Mouse (Mus musculus) MEL (cell line): ENCODE data around the gene Ptar1. TPM values are rescaled to one million over a fixed set of nuclear protein-coding genes. Genes with fewer than 3 reads are reported as not detected.
"Not testable (repeated sequence)": the region's sequence is repeated elsewhere in the genome, so short reads cannot be mapped to it uniquely, and the experiment has no call there.

Experiments used
- DNase-seq: peaks from one replicate; pipeline ENCODE4 v3.0.0; 2011; ENCODE audit warnings: low read depth, low spot score
- H3K27ac ChIP-seq: 2 replicates; pipeline ENCODE4 v1.5.1; 2012; ENCODE audit warnings: low read depth, mild to moderate bottlenecking, control low read depth, low read length, moderate library complexity; ENCODE audit not compliant: control insufficient read depth
- H3K27me3 ChIP-seq, 2 experiments: fragments of 150-350 bp in 1 of 2; sonication (generic) in 1 of 2; 2 replicates each; pipeline ENCODE4 v1.6.1; 2012; ENCODE audit warnings: low read length in 2 of 2, mild to moderate bottlenecking in 2 of 2, improper control_type of control experiment in 1 of 2, moderate library complexity in 1 of 2; ENCODE audit not compliant: insufficient read depth in 2 of 2, control insufficient read depth in 1 of 2
- H3K36me3 ChIP-seq, 2 experiments: 2 replicates each; pipeline ENCODE4 v1.6.1; 2012 to 2014; ENCODE audit warnings: low read length in 2 of 2, improper control_type of control experiment in 1 of 2, inconsistent platforms in 1 of 2, mild to moderate bottlenecking in 1 of 2; ENCODE audit not compliant: insufficient read depth in 2 of 2, control insufficient read depth in 1 of 2
- H3K4me1 ChIP-seq, 2 experiments: fragments of 150-350 bp in 1 of 2; sonication (generic) in 1 of 2; 2 replicates each; pipeline ENCODE4 v1.6.1; 2012; ENCODE audit warnings: low read length in 2 of 2, improper control_type of control experiment in 1 of 2, mild to moderate bottlenecking in 1 of 2; ENCODE audit not compliant: insufficient read depth in 2 of 2, control insufficient read depth in 1 of 2
- H3K4me3 ChIP-seq, 2 experiments: fragments of 150-350 bp in 1 of 2; sonication (generic) in 1 of 2; 2 replicates each; pipeline ENCODE4 v1.5.1; 2012; ENCODE audit warnings: low read depth in 2 of 2, low read length in 2 of 2, mild to moderate bottlenecking in 2 of 2, moderate library complexity in 2 of 2, control low read depth in 1 of 2, improper control_type of control experiment in 1 of 2; ENCODE audit not compliant: control insufficient read depth in 1 of 2, insufficient read depth in 1 of 2
- H3K79me2 ChIP-seq: 2 replicates; pipeline ENCODE4 v1.6.1; 2012; ENCODE audit warnings: mild to moderate bottlenecking, low read length, moderate library complexity; ENCODE audit not compliant: control insufficient read depth, poor library complexity, insufficient read depth
- H3K9ac ChIP-seq: 2 replicates; pipeline ENCODE4 v1.6.1; 2012; ENCODE audit warnings: low read depth, mild to moderate bottlenecking, control low read depth, low read length, moderate library complexity; ENCODE audit not compliant: control insufficient read depth, poor library complexity, severe bottlenecking
- H3K9me3 ChIP-seq: fragments of 150-350 bp; sonication (generic); replicated peaks from 2 replicates; pipeline ENCODE4 v1.6.1; 2012; ENCODE audit warnings: mild to moderate bottlenecking, low read length, improper control_type of control experiment, moderate library complexity; ENCODE audit not compliant: insufficient read depth
- BHLHE40 ChIP-seq: IDR thresholded peaks from 2 replicates; pipeline ENCODE4 v1.6.1; 2012; ENCODE audit warnings: low read depth, mild to moderate bottlenecking, inconsistent platforms, low read length, improper control_type of control experiment, borderline replicate concordance
- CHD1 ChIP-seq: IDR thresholded peaks from 2 replicates; pipeline ENCODE4 v1.6.1; 2012; ENCODE audit warnings: low read depth, mild to moderate bottlenecking, inconsistent platforms, low read length, improper control_type of control experiment
- CHD2 ChIP-seq: IDR thresholded peaks from 2 replicates; pipeline ENCODE4 v1.6.1; 2011; ENCODE audit warnings: low read length, improper control_type of control experiment
- CTCF ChIP-seq, 3 experiments: IDR thresholded peaks in 2 of 3; conservative IDR thresholded peaks in 1 of 3; 2 replicates each; pipeline ENCODE4 v1.5.1; 2011 to 2012; ENCODE audit warnings: low read length in 3 of 3, low read depth in 2 of 3, mild to moderate bottlenecking in 2 of 3, improper control_type of control experiment in 1 of 3, inconsistent platforms in 1 of 3, mixed read lengths in 1 of 3, moderate library complexity in 1 of 3; ENCODE audit not compliant: control insufficient read depth in 1 of 3, insufficient read depth in 1 of 3, poor library complexity in 1 of 3, severe bottlenecking in 1 of 3
- ELF1 ChIP-seq: IDR thresholded peaks from 2 replicates; pipeline ENCODE4 v1.6.1; 2014; ENCODE audit warnings: low read depth, mild to moderate bottlenecking, inconsistent platforms, low read length, improper control_type of control experiment, moderate library complexity
- GATA1 ChIP-seq: IDR thresholded peaks from 2 replicates; pipeline ENCODE4 v1.6.1; 2011; ENCODE audit warnings: low read depth, low read length, improper control_type of control experiment
- HCFC1 ChIP-seq: IDR thresholded peaks from 2 replicates; pipeline ENCODE4 v1.6.1; 2012; ENCODE audit warnings: low read depth, mild to moderate bottlenecking, inconsistent platforms, low read length, improper control_type of control experiment, moderate library complexity
- MAX ChIP-seq: IDR thresholded peaks from 2 replicates; pipeline ENCODE4 v1.6.1; 2011; ENCODE audit warnings: low read length, improper control_type of control experiment
- MEF2A ChIP-seq: IDR thresholded peaks from 2 replicates; pipeline ENCODE4 v1.6.1; 2014; ENCODE audit warnings: low read depth, mild to moderate bottlenecking, inconsistent platforms, low read length, improper control_type of control experiment; ENCODE audit not compliant: poor library complexity, insufficient replicate concordance, severe bottlenecking; ENCODE audit errors: extremely low read depth
- MXI1 ChIP-seq: IDR thresholded peaks from 2 replicates; pipeline ENCODE4 v1.6.1; 2011; ENCODE audit warnings: mild to moderate bottlenecking, low read depth, low read length, improper control_type of control experiment
- POLR2AphosphoS2 ChIP-seq: IDR thresholded peaks from 2 replicates; pipeline ENCODE4 v1.6.1; 2011; ENCODE audit warnings: low read length, improper control_type of control experiment
- POLR2AphosphoS5 ChIP-seq: IDR thresholded peaks from 2 replicates; pipeline ENCODE4 v1.6.1; 2012; ENCODE audit warnings: low read depth, borderline replicate concordance, mild to moderate bottlenecking, inconsistent platforms, low read length, moderate library complexity, mixed read lengths
- RAD21 ChIP-seq: IDR thresholded peaks from 2 replicates; pipeline ENCODE4 v1.6.1; 2011; ENCODE audit warnings: mild to moderate bottlenecking, low read depth, low read length, improper control_type of control experiment
- SIN3A ChIP-seq: IDR thresholded peaks from 2 replicates; pipeline ENCODE4 v1.6.1; 2012; ENCODE audit warnings: low read length, improper control_type of control experiment, inconsistent platforms
- TAL1 ChIP-seq: IDR thresholded peaks from 2 replicates; pipeline ENCODE4 v1.6.1; 2012; ENCODE audit warnings: mild to moderate bottlenecking, inconsistent platforms, low read length, moderate library complexity, mixed read lengths
- USF1 ChIP-seq: IDR thresholded peaks from 2 replicates; pipeline ENCODE4 v1.6.1; 2014; ENCODE audit warnings: low read depth, mild to moderate bottlenecking, inconsistent platforms, low read length, improper control_type of control experiment, moderate library complexity
- ZC3H11A ChIP-seq: IDR thresholded peaks from 2 replicates; pipeline ENCODE4 v1.6.1; 2012; ENCODE audit warnings: low read depth, mild to moderate bottlenecking, inconsistent platforms, low read length, improper control_type of control experiment
- ZKSCAN1 ChIP-seq: IDR thresholded peaks from 2 replicates; pipeline ENCODE4 v1.6.1; 2012; ENCODE audit warnings: low read depth, mild to moderate bottlenecking, inconsistent platforms, low read length, improper control_type of control experiment, moderate library complexity
- ZMIZ1 ChIP-seq: IDR thresholded peaks from 2 replicates; pipeline ENCODE4 v1.6.1; 2012; ENCODE audit warnings: low read depth, mild to moderate bottlenecking, inconsistent platforms, low read length, improper control_type of control experiment, moderate library complexity
- ZNF384 ChIP-seq: IDR thresholded peaks from 2 replicates; pipeline ENCODE4 v1.6.1; 2012; ENCODE audit warnings: low read depth, mild to moderate bottlenecking, inconsistent platforms, low read length, improper control_type of control experiment
- polyA plus RNA-seq, 2 experiments: library from polyadenylated mRNA; stranded (reverse) in 1 of 2; unstranded in 1 of 2; fragments of >175 nt in 1 of 2; fragments of >200 nt in 1 of 2; gene quantifications; 2 replicates each; pipeline versions ENCODE4 v1.2.1 to v1.2.4; 2012; ENCODE audit warnings: low replicate concordance in 2 of 2, low read depth in 1 of 2; ENCODE audit not compliant: insufficient read length in 2 of 2, insufficient read depth in 1 of 2, missing spikeins in 1 of 2
- total RNA-seq: library from RNA; depleted of rRNA; stranded (reverse); fragments of 300-350 nt; gene quantifications from 2 replicates; pipeline ENCODE4 v1.2.3, GENCODE M21; 2012

Ptar1 gene
- total and polyA plus RNA-seq, 3 experiments = 4.9 to 6.9 TPM; not detected in 1

DNA sequence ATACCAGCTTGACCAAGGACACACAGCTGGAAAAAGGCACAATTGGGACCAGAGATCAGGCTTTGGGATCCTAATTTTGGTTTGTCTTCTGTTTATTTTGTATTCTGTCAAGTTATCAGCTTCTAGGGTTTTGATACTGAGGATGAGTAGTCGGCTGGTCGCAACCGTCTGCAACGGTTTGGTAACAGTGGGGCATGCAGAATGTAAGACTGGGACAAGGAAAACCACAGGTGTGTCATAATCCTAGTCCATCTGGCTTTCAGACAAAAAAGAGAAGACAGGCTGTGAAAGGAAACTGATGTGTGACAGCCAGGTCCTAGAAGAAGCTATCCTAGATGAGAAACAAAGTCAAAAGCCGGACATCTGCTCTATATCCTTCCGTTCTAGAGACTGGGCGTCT lies 23.1 kb upstream of the Ptar1 start:
- no peak overlapping the region for H3K27ac ChIP-seq
- H3K4me1 ChIP-seq = no peaks in the 10 kb centered on the region
- TF ChIP-seq CHD1 (no peak), POLR2AphosphoS2 (no peak), CTCF (IDR thresholded peaks at IDR 0.05 in 2 of 3, conservative IDR thresholded peaks at IDR 0.05 in 1 of 3; ENCODE audit: control insufficient read depth in 1 of 3, insufficient read depth in 1 of 3, low read depth in 2 of 3, low read length in 3 of 3, poor library complexity in 1 of 3, severe bottlenecking in 1 of 3) (no peak), GATA1 (no peak)
- no peaks in the 10 kb centered on the region for H3K36me3 ChIP-seq
- no peak overlapping the region for H3K4me3 ChIP-seq
- DNase-seq = no peak
- no peaks in the 10 kb centered on the region for H3K79me2 ChIP-seq
- H3K9ac ChIP-seq = no peak overlapping the region
- no peaks in the 10 kb centered on the region; a peak in 1 of 4 replicates for H3K27me3 ChIP-seq
- H3K9me3 ChIP-seq = no peaks in the 10 kb centered on the region

DNA sequence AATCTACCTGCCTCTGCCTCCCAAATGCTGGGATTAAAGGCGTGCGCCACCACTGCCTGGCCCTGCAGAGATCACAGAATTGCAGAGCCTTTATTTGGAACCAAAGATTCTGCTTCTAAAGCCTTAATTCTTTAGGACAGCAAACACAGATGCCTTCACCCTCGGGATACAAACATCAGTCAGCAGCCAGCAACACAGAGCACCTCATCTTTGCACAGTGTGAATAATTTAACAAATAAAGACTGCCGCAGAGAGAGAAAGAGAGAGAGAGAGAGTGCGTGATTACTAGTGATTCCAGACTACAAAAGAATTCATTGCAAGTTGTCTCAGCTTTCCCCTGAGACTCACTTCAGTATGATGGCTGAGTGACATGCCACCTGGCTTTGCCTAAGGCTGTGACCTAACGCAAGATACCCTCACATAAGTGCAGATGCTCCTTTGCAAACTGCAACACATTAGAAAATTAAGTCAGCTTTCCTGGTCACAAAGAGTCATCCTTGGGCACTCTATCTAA lies 19.0 kb upstream of the Ptar1 start:
- no peak for DNase-seq
- H3K9me3 ChIP-seq = no peaks in the 10 kb centered on the region
- H3K9ac ChIP-seq = no peak overlapping the region
- H3K27me3 ChIP-seq = no peaks in the 10 kb centered on the region
- H3K79me2 ChIP-seq = no peaks in the 10 kb centered on the region
- no peak overlapping the region for H3K27ac ChIP-seq
- no peak overlapping the region for H3K4me3 ChIP-seq
- TF ChIP-seq ZC3H11A = no peak
- TF ChIP-seq POLR2AphosphoS5 = no peak
- TF ChIP-seq ZKSCAN1 = no peak
- no peak for TF ChIP-seq GATA1
- no peak for TF ChIP-seq BHLHE40
- TF ChIP-seq ELF1 = no peak
- TF ChIP-seq TAL1 = no peak
- TF ChIP-seq ZNF384 = no peak
- H3K4me1 ChIP-seq = no peaks in the 10 kb centered on the region
- no peaks in the 10 kb centered on the region for H3K36me3 ChIP-seq

DNA sequence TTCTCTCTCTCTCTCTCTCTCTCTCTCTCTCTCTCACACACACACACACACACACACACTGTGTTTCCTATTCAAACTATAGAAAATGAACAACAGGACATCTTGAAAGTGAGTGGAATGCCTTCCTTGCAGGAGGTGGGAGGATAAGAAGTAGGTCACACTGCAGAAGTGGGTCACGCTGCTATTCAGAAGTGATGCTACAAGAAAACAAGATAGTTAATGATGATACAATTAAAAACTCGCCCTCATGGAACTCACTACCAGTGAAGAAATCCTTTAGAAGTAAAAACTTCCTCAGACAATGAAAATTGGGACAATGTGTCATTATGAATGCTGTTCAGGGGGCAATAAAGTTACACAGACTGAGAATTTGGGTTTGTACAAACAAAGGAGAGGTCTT lies 14.2 kb upstream of the Ptar1 start:
- no peak for DNase-seq
- Histone ChIP-seq H3K27ac (no peak overlapping the region), H3K4me3 (no peak overlapping the region), H3K27me3 (no peaks in the 10 kb centered on the region), H3K36me3 (no peaks in the 10 kb centered on the region), H3K79me2 (no peaks in the 10 kb centered on the region), H3K9ac (no peak overlapping the region), H3K9me3 (no peaks in the 10 kb centered on the region), H3K4me1 (no peaks in the 10 kb centered on the region)
- no peak for TF ChIP-seq ZC3H11A
- TF ChIP-seq USF1 = no peak
- no peak for TF ChIP-seq RAD21
- TF ChIP-seq MXI1 = no peak
- TF ChIP-seq ELF1 = no peak
- no peak for TF ChIP-seq MAX
- TF ChIP-seq SIN3A = no peak
- TF ChIP-seq CHD1 = no peak
- TF ChIP-seq ZNF384 = no peak
- no peak for TF ChIP-seq MEF2A
- no peak for TF ChIP-seq POLR2AphosphoS5
- TF ChIP-seq CHD2 = no peak
- TF ChIP-seq ZKSCAN1 = no peak
- no peak for TF ChIP-seq ZMIZ1
- no peak for TF ChIP-seq HCFC1
- no peak for TF ChIP-seq POLR2AphosphoS2
- no peak for TF ChIP-seq TAL1

DNA sequence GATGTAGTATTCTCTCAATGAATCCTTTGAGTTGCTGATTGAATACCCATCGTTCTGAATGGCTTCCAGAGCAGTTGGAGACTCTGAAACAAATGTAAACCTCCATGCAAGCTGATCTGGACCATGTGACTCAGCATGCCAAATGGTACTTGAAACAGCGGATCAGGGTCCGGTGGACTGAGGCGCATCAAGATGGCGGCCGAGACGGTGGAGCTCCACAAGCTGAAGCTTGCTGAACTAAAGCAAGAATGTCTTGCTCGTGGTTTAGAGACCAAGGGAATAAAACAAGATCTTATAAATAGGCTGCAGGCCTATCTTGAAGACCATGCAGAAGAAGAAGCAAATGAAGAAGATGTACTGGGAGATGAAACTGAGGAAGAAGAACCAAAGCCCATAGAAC lies 11.6 kb upstream of the Ptar1 start:
- not testable (repeated sequence) for H3K27ac ChIP-seq, H3K4me3 ChIP-seq, H3K9ac ChIP-seq, H3K9me3 ChIP-seq, H3K27me3 ChIP-seq, H3K79me2 ChIP-seq, DNase-seq, H3K36me3 ChIP-seq, H3K4me1 ChIP-seq
